23 mouse cellular contexts compared by ENCODE assay signal in genomic region chr5:148774446-148774845, GRCm38 (mm10).
A peak's percentile ranks its signal among the peaks of the same experiment; 100 is the strongest.
DNase-seq lines count a peak whose midpoint lies in the region; ATAC-seq lines count a peak whose summit lies in the region.
"Had no signal": no experiment of that assay in that cellular context is flagged by ENCODE, and none has a peak within 500 bp of the region (broad histone marks: within the 10 kb centered on the region; RNA-seq: fewer than 3 reads in every experiment).

No protein-coding gene starts in this region.

- H3K4me1 ChIP-seq in heart, embryonic 12.5 days (replicated peaks): peaks cover 11% of the 10 kb centered on the region
- peaks cover 38% of the 10 kb centered on the region for H3K4me1 ChIP-seq in liver, embryonic 12.5 days
- no peaks in the 10 kb centered on the region for H3K4me1 ChIP-seq in midbrain, embryonic 16.5 days (ENCODE audit: control insufficient read depth, insufficient read depth, low read length)
- H3K4me1 ChIP-seq: midbrain, embryonic 13.5 days; neural tube, embryonic 13.5 days had no signal

- no peak overlapping the region for H3K9ac ChIP-seq in heart, embryonic 12.5 days
- 0 out of 2 replicates have a peak overlapping the region, but pooled peaks have one; percentile 24 for H3K9ac ChIP-seq in liver, embryonic 12.5 days
- H3K9ac ChIP-seq in midbrain, embryonic 16.5 days (ENCODE audit: low read depth, low read length): no peak overlapping the region
- H3K9ac ChIP-seq: forebrain, postnatal 0 days; hindbrain, embryonic 13.5 days; midbrain, embryonic 13.5 days; neural tube, embryonic 13.5 days had no signal

- no peaks in the 10 kb centered on the region for H3K27me3 ChIP-seq in heart, embryonic 12.5 days (replicated peaks)
- H3K27me3 ChIP-seq in liver, embryonic 12.5 days (replicated peaks): 0 out of 2 replicates have a peak, but pooled peaks cover 8% of the 10 kb centered on the region
- H3K27me3 ChIP-seq in midbrain, embryonic 16.5 days (ENCODE audit: control insufficient read depth, insufficient read depth, low read depth, low read length): no peaks in the 10 kb centered on the region
- H3K27me3 ChIP-seq: hindbrain, embryonic 13.5 days; midbrain, embryonic 13.5 days; neural tube, embryonic 13.5 days had no signal

- 0 out of 2 replicates have a peak, but pooled peaks cover 3% of the 10 kb centered on the region for H3K9me3 ChIP-seq in heart, embryonic 12.5 days (replicated peaks)
- H3K9me3 ChIP-seq in liver, embryonic 12.5 days (replicated peaks): no peaks in the 10 kb centered on the region; the same call in 1 of the 2 replicates
- H3K9me3 ChIP-seq in midbrain, embryonic 16.5 days (replicated peaks; ENCODE audit: control insufficient read depth, low read length, poor library complexity, severe bottlenecking): no peaks in the 10 kb centered on the region
- H3K9me3 ChIP-seq: hindbrain, embryonic 13.5 days; limb, embryonic 10.5 days had no signal

- H3K27ac ChIP-seq in heart, embryonic 12.5 days (ENCODE audit: poor library complexity, severe bottlenecking): no peak overlapping the region
- H3K27ac ChIP-seq in liver, embryonic 12.5 days: peak overlapping the region; percentile 54; the same call in 1 of the 2 replicates
- H3K27ac ChIP-seq in midbrain, embryonic 16.5 days (ENCODE audit: low read length): no peak overlapping the region
- H3K27ac ChIP-seq: heart, adult 2 months; hindbrain, embryonic 13.5 days; limb, embryonic 10.5 days; midbrain, embryonic 13.5 days; neural tube, embryonic 13.5 days had no signal

- intact Hi-C loops in heart, postnatal 14 days (cut with DNase I): no loop called here

- WGBS in heart, embryonic 12.5 days: 48% methylated on average over 3 of the region's 3 CpGs
- 29% methylated on average over 3 of the region's 3 CpGs for WGBS in liver, embryonic 12.5 days (ENCODE audit: insufficient replicate concordance)
- 68% methylated on average over 3 of the region's 3 CpGs for WGBS in midbrain, embryonic 16.5 days

- no peak for DNase-seq in heart, postnatal 14 days
- DNase-seq in cerebellum, adult 9-11 months: no peak
- DNase-seq: adrenal gland, adult 8-10 months; cerebellum, adult 9-10 months; forebrain, postnatal 0 days; gastrocnemius, postnatal 25 days; heart, adult 2 months; heart, postnatal 36 days; kidney, adult 8-10 months; kidney, postnatal 10 days; lung, postnatal 14 days; thymus, postnatal 25 days had no signal

- H3K36me3 ChIP-seq in heart, embryonic 12.5 days: no peaks in the 10 kb centered on the region
- H3K36me3 ChIP-seq in liver, embryonic 12.5 days: no peaks in the 10 kb centered on the region
- no peaks in the 10 kb centered on the region for H3K36me3 ChIP-seq in midbrain, embryonic 16.5 days (ENCODE audit: control insufficient read depth, insufficient read depth, low read length)
- H3K36me3 ChIP-seq: hindbrain, embryonic 13.5 days; limb, embryonic 10.5 days; midbrain, embryonic 13.5 days; neural tube, embryonic 13.5 days had no signal

- no peak overlapping the region for H3K4me3 ChIP-seq in heart, embryonic 12.5 days
- no peak overlapping the region for H3K4me3 ChIP-seq in liver, embryonic 12.5 days
- no peak overlapping the region for H3K4me3 ChIP-seq in midbrain, embryonic 16.5 days (ENCODE audit: low read depth, low read length)
- H3K4me3 ChIP-seq: heart, adult 2 months; hindbrain, embryonic 13.5 days; limb, embryonic 10.5 days; midbrain, embryonic 13.5 days; myocyte; neural tube, embryonic 13.5 days had no signal

- ATAC-seq in heart, embryonic 12.5 days (ENCODE audit: insufficient number of reproducible peaks, low FRiP score): no peak; the same call in 1 of the 2 replicates
- peak; percentile 9 for ATAC-seq in activated CD4-positive, CD25-positive, alpha-beta regulatory T cell, adult 4 months
- ATAC-seq in liver, embryonic 12.5 days: peak; percentile 93
- ATAC-seq in megakaryocyte progenitor cell, adult 5-6 weeks (replicated peaks; ENCODE audit: poor library complexity): peak; percentile 79
- no peak for ATAC-seq in midbrain, embryonic 16.5 days
- ATAC-seq: forebrain, postnatal 0 days; inflammation-experienced regulatory T-cells, adult 6 months; midbrain, embryonic 13.5 days had no signal

- peak overlapping the region; percentile 30; the same call in 1 of the 2 replicates for H3K4me2 ChIP-seq in heart, embryonic 12.5 days
- peak overlapping the region; percentile 41 for H3K4me2 ChIP-seq in liver, embryonic 12.5 days
- H3K4me2 ChIP-seq in midbrain, embryonic 16.5 days (ENCODE audit: low read length): no peak overlapping the region
- H3K4me2 ChIP-seq: hindbrain, embryonic 13.5 days; midbrain, embryonic 13.5 days; neural tube, embryonic 13.5 days had no signal

Comparison
In these comparisons a context has a peak if more than half of its experiments do, and no peak if none do; other contexts are left out.
1. ATAC-seq: peak in activated CD4-positive, CD25-positive, alpha-beta regulatory T cell, adult 4 months (single experiment), liver, embryonic 12.5 days (single experiment) and megakaryocyte progenitor cell, adult 5-6 weeks (single experiment); none in heart, embryonic 12.5 days (single experiment) and midbrain, embryonic 16.5 days (single experiment).